Mouse (Mus musculus) brown adipose tissue, adult 24 weeks (tissue): ENCODE measurements around the gene Ctnnd2. TPM values are rescaled to one million over a fixed set of nuclear protein-coding genes. Genes with fewer than 3 reads are reported as not detected.

Experiments
- H3K27ac ChIP-seq: fragments of 200-500 bp; replicated peaks from 2 replicates; pipeline ENCODE4 v1.5.1; 2012; ENCODE audit warnings: low read depth, mild to moderate bottlenecking, low read length
- H3K4me1 ChIP-seq: fragments of 200-500 bp; 2 replicates; pipeline ENCODE4 v1.6.1; 2012; ENCODE audit warnings: low read length, mixed read lengths; ENCODE audit not compliant: control insufficient read depth, insufficient read depth, insufficient read length
- H3K4me3 ChIP-seq: fragments of 200-500 bp; 2 replicates; pipeline ENCODE4 v1.5.1; 2012; ENCODE audit warnings: low read depth, mild to moderate bottlenecking, low read length, moderate library complexity; ENCODE audit not compliant: insufficient read depth
- polyA plus RNA-seq: library from polyadenylated mRNA; stranded (reverse); fragments of >200 nt; gene quantifications from 2 replicates; pipeline ENCODE4 v1.2.4, GENCODE M21; 2012; ENCODE audit not compliant: missing spikeins, insufficient read depth, insufficient read length

Ctnnd2 gene
- polyA plus RNA-seq, 1 experiment: not detected

DNA sequence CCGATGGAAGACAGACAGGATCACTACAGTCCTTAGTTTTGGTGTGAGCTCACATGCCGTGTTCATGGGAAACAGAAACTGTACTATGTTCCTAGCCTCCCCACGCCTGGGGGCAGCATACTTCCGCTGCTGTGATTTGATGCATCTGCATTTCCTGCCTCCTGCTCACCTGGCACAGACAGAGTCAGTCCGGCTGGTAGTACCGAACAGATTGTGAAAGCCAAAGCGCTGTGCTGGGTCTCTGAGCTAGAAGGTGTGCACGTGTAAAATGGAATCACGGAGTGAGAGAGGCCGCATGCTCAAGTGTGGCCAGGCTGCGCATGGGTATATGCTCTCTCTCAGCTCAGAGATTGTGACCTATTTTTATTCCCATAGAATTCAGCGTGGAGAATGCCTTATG is 820.0 kb downstream of the Ctnnd2 start:
- Histone ChIP-seq H3K4me1 (no peaks in the 10 kb centered on the region), H3K4me3 (no peak overlapping the region), H3K27ac (no peak overlapping the region)

DNA sequence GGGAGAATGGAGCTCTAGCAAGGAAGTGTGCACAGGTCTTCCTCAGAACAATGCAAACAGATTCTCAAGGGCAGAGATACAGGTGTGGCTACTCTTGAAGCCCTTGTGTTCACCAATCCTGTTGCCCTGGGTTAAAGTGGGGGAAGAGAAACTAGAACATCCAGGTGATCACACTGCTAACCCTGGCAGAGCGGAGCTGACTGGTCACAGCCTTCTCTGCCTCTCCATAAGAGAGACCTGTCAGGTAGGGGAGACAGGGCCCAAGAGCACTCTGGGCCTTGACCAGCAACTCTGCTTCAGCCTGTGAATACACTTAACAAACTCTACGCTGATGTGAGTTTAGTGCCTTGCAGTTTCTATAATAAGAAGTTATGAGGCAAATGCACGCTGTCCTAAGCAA is 820.5 kb downstream of the Ctnnd2 start:
- H3K4me1 ChIP-seq: no peaks in the 10 kb centered on the region
- H3K27ac ChIP-seq: no peak overlapping the region
- H3K4me3 ChIP-seq: no peak overlapping the region

DNA sequence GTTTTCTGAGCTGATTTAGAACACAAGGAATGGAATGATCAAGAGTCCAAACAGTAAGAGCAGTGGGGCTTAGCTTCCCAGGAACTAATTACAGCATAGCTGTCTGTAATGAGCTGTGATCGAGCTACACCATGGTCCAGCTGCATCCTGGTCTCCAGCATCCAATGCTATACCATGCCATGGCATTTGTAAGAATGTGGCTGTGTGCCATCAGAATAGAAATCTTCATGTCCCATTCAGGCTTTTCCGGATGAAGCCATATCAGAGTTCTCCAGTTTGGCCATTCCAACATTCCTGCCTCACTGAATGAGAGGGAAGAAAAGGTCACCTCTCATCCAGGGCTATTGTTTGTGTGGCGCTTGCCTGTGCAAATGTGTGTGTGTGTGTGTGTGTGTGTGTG is 823.0 kb downstream of the Ctnnd2 start:
- H3K4me1 ChIP-seq: no peaks in the 10 kb centered on the region
- no peak overlapping the region for H3K27ac ChIP-seq
- H3K4me3 ChIP-seq: no peak overlapping the region

DNA sequence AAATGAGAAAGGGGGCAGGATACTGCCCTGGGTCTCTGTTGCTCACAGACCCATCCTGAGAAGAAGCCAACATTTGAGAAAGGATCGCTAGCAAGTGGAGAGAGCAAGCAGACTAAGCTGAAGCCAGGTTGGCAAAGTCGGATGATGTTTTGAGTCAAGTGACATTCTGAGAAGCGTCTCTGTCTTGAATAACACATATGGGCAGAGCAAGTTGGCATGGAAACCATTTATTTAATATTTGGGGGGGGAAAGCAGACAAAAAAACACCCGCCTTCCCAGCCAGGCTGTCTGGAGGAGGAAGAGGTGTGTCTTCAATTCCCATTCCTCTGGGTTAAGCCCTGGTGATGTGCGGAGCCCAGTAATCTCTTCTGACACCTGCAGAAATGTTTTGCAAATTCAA is 832.1 kb downstream of the Ctnnd2 start:
- Histone ChIP-seq H3K4me1 (no peaks in the 10 kb centered on the region), H3K27ac (no peak overlapping the region), H3K4me3 (no peak overlapping the region)

DNA sequence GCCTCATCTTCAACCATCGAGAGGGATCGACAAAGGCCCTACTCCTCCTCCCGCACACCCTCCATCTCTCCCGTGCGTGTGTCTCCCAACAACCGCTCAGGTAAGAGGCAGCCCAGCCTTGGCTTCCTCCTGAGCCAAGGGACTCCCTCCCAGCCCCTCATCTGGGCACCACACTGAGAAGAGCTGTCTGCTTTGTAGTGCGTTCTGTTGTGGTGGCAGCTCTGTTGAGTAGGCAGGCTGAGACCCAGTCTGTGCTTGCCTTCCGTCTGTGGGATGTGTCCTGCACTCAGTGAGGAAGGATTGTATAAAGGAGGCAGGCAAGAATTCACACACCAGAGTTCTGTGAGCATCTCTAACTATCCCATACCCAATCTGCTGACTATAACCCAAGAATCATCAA is 832.6 kb downstream of the Ctnnd2 start:
- Histone ChIP-seq H3K27ac (no peak overlapping the region), H3K4me3 (no peak overlapping the region), H3K4me1 (no peaks in the 10 kb centered on the region)

DNA sequence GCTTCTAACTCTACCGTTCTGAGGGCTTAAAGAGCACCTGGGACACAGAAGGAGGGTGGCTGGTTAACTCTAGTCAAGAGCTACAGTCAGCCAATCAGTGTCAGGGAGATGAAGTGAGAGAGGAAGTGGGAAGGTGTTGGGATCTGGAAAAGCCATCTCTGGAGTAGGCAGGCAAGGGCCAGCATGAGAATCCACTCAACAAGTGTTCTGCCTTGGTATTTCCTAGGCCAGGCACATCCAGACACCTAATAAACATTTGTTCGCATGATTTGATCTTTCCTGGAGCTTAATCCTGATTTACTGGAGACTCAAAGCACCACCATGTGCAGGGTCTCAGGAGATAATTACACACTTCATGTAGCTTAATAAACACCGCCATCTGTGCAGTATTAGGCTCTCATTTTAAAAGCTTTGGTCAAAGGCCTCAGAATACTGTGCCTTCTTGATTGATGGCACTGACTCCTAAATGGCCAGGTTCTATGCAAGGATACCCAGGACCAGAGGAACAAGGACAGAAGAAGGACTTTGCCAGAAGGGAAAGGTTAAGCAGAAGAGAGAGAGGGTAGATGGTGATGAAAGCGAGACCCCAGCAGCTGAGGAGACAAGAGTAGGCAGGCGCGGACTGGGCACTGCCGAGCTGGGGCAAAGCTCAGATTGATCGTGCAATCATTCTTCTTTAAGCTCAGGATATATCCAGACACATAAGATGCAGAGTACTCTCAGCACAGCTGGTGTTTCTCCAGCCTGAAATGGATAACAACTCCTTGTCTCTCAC is 833.8 kb downstream of the Ctnnd2 start:
- Histone ChIP-seq H3K4me1 (no peaks in the 10 kb centered on the region), H3K4me3 (no peak overlapping the region), H3K27ac (no peak overlapping the region)

DNA sequence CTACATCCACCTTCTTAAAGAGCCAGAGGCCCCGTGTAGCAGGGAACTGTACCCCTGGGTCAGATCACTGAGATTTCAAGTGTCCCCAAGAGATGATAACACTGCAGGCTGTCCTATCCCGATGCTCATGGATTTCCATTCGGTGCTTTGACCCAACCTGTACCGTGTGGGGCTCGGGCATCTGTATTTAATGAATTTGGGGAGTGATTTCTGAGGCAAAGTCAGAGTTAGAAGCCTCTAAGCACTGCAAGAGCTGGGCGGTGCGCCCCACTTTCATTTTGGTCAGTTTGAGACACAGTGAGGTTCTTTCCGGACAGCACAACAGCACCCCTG is 834.4 kb downstream of the Ctnnd2 start:
- H3K4me1 ChIP-seq: no peaks in the 10 kb centered on the region
- H3K27ac ChIP-seq: no peak overlapping the region
- H3K4me3 ChIP-seq: no peak overlapping the region

DNA sequence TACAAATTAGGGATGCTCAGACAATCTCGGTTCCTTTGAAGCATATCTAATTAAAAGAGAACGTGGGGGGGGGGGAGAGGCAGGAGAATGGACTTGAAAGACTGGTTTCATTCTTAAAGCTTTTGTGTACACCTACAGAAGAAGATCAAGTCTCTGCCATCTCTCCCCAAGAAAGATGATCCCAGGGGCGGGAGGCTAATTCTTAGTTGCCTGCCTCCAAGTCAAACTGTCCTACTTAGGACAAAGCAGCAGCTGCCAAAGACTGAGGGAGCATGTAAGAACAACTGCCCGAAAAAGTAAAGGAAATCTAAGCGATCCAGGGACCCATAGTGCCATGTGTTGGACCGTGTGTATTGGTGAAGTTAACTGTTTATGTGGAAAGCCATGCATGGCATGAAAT is 836.2 kb downstream of the Ctnnd2 start:
- Histone ChIP-seq H3K4me3 (no peak overlapping the region), H3K27ac (no peak overlapping the region), H3K4me1 (no peaks in the 10 kb centered on the region)

DNA sequence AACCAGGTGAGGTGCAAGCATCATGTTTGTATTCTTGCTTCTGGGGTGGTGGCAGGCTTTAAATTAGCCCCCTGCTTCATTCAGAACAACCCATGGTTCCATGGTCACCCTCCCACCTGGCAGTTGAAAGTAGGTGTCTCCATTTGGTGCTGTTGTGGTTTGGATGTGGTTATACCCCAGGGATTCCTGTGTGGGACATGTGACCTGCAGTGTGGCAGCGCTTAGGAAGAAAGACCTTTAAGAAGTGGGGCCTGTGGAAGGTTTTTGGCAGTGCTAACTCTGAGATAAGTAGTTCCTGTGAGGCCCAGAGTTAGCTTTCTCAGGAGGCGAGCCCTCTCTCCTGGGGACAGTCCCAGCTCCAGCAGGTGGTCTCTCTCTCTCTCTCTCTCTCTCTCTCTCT is 848.4 kb downstream of the Ctnnd2 start:
- H3K27ac ChIP-seq: no peak overlapping the region
- no peaks in the 10 kb centered on the region for H3K4me1 ChIP-seq
- H3K4me3 ChIP-seq: no peak overlapping the region

DNA sequence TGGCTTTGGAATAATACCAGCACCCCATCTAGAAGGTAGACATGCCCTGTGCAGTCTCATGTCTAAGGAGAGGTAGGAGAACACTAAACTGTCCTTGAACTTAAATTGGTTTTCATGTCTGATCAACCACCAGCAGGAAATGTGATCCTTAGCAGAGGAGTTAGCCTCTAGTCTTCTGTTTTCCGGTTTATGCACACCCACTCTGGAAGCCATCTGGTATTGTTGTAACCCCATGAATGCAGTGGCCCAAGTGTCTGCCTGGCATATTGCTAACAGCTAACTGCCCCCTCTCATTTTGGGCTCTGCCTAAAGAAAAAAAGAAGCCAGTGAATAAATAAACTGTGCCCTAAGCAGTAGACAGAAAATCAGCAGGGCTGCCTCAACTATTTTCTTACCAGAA is 849.6 kb downstream of the Ctnnd2 start:
- Histone ChIP-seq H3K4me3 (no peak overlapping the region), H3K4me1 (no peaks in the 10 kb centered on the region), H3K27ac (no peak overlapping the region)

DNA sequence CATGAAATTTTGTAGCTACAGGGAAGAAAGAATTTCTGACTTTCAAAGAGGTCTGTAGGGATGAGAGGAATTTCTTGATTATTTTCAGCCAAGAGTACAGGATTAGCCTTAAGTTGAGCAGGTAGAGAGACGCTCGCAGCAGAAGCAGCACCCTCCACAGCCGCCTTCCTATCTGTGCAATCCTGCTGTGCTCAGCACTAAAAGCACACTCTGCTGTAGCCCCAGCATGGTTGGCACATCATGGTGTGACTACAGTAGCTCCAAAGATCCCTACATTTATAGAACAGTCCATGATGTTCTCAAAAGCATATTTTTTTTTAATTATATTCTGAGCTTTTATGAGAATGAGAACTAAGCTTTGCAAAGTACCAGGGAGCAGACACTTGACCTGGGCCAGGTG is 850.1 kb downstream of the Ctnnd2 start:
- Histone ChIP-seq H3K4me3 (no peak overlapping the region), H3K27ac (no peak overlapping the region), H3K4me1 (no peaks in the 10 kb centered on the region)

DNA sequence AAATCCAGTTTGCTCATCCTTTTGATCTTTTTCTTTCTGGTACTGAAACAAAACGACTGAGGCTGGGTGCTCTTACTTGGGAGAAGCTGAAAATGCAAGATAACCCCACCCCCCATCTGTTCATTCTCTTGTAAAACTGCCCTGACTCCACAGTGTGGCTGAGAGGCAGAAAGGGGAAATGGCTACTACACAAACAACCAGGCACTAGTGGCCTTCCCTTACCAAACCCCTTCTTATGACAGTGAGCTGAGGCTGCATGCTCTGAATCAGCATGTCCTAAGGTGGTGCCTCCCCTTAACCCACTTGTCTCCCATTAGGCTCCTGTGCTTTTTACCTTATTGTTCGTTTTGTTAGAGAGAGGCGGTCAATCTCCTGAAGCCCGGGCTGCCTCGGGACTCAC is 851.4 kb downstream of the Ctnnd2 start:
- no peaks in the 10 kb centered on the region for H3K4me1 ChIP-seq
- no peak overlapping the region for H3K4me3 ChIP-seq
- H3K27ac ChIP-seq: no peak overlapping the region

DNA sequence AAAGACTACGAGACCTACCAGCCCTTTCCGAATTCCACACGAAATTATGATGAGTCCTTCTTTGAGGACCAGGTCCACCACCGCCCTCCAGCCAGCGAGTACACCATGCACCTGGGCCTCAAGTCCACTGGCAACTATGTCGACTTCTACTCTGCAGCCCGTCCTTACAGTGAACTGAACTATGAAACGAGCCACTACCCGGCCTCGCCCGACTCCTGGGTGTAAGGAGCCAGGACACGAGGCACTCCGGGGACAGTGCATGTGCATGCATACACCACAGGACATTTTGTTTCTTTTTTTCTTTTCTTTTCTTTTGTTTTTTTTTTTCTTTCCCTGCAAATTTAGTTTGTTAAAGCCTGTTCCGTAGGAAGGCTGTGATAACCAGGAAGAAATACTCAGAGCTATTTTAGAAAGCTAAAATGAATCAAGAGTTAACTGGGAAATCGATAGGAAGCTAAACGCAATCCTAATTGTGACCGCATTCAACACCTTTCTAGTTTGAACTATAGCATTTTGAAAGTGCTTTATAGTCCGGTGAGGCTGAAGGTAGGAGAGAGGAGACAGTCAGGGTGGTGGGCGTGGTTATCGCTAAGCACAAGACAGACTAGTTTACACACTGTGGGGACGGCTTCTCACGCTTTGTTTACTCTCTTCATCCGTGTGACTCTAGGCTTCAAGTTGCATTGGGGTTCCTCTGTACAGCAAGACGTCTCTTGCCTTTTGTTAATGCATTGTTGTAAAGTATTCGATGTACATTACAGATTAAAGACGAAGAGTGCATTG is 855.2 kb downstream of the Ctnnd2 start:
- H3K4me3 ChIP-seq: no peak overlapping the region
- H3K4me1 ChIP-seq: no peaks in the 10 kb centered on the region
- no peak overlapping the region for H3K27ac ChIP-seq

DNA sequence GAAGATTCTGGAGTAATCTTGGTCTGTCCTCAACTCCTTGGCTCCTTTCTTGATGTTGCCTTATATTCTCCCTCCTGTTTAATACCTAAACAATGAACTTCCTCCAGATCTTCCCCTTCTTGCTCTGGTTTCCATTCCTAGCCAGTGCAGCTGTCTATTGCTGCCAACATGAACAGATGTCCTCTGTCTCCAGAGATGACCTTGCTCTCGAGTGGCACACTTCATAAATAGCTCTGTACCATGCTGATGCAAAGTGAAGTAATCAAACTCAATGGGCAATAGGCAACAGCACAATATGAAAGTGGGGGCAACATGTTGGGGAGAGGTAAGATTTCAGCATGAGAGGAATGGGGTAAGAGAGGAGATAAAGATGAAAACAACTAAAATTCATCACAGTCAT is 872.6 kb downstream of the Ctnnd2 start:
- no peak overlapping the region for H3K27ac ChIP-seq
- no peaks in the 10 kb centered on the region for H3K4me1 ChIP-seq
- no peak overlapping the region for H3K4me3 ChIP-seq

DNA sequence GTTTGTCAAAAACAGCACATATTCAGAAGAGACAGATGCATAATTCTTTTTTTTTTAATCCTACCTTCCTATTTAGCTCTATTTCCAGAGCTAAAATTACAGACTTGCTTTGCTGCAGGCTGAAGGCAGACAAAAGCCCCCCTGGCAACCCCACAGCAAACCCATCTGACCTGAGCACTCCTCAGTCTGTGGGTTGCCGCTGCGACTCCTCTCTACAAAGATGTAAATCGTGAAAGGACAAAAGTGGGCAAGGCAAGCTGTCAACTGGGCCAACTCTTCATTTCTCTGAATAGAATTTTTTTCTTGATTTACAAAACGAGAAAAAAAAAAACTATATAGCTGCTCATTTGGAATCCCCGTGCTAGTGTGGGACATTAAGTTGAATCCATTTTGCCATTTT is 879.1 kb downstream of the Ctnnd2 start:
- Histone ChIP-seq H3K4me3 (no peak overlapping the region), H3K27ac (no peak overlapping the region), H3K4me1 (no peaks in the 10 kb centered on the region)

DNA sequence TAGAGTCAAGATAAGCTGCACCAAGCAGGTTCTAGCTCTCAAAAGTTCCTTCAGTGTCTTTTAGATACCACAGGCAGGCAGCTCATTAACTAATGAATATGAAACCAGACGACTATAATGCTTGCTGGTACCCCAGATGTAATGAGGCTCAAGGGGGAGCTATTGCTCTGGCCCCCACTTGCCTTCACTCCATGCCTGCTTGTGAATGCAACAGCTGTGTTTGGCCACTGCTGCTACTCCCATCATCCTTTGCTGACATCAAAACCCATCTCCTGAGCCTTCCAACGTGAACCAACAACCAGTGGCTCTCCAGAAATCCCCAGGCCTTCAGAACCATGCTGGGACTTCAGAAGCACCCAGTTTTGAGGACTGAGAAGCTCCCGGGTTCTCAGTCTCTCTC is 883.8 kb downstream of the Ctnnd2 start:
- H3K27ac ChIP-seq: no peak overlapping the region
- H3K4me3 ChIP-seq: no peak overlapping the region
- no peaks in the 10 kb centered on the region for H3K4me1 ChIP-seq
